Mouse (Mus musculus): ENCODE results near the gene Fars2. TPM values are rescaled to one million over a fixed set of nuclear protein-coding genes. Genes with fewer than 3 reads are reported as not detected.

Gene Fars2
- total and polyA plus RNA-seq, 2 experiments from 2014 or later: 54.8 to 78.9 TPM

DNA sequence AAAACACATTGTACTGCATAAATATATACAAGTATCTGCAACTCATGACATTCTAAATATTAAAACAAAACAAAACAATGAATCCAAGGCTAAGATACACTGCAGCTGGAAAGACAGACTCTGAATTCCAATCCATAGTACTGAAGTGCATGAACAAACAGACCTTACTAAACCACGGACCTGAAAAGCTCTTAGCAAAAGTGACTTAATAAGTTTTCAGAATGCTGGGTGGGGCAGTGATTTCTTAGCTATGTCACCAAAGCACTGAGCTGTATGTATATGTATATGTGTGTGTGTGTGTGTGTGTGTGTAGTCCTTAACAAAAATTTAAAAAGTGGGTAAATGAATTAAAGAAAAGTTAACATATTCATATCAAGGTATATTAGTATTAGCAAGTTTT lies 511.9 kb downstream of the Fars2 start:
- no peak for ATAC-seq (ENCODE audit: insufficient read depth, low read depth)
- Histone ChIP-seq H3K27ac (ENCODE audit: low read depth) (no peak overlapping the region), H3K36me3 (replicated peaks; ENCODE audit: control insufficient read depth, insufficient read depth, low read length) (no peaks in the 10 kb centered on the region), H3K27me3 (ENCODE audit: control insufficient read depth, insufficient read depth, low read length) (no peaks in the 10 kb centered on the region), H3K4me2 (ENCODE audit: low read depth, low read length) (no peak overlapping the region), H3K9me3 (replicated peaks; ENCODE audit: control insufficient read depth, low read length) (0 out of 2 replicates have a peak, but pooled peaks cover 7% of the 10 kb centered on the region), H3K9ac (replicated peaks; ENCODE audit: low read depth, low read length) (no peak overlapping the region), H3K4me3 (ENCODE audit: low read depth, low read length) (no peak overlapping the region), H3K4me1 (ENCODE audit: control insufficient read depth, insufficient read depth) (no peaks in the 10 kb centered on the region)
- TF ChIP-seq CTCF (IDR thresholded peaks at IDR 0.05; ENCODE audit: low read depth) (no peak), EP300 (IDR thresholded peaks at IDR 0.05; ENCODE audit: low read depth) (no peak)
- 63% methylated on average over 1 of the region's 1 CpGs for WGBS
- no peak for DNase-seq (ENCODE audit: low spot score)

- Histone ChIP-seq H3K27ac (ENCODE audit: low read depth) (no peak overlapping the region), H3K9me3 (replicated peaks; ENCODE audit: control insufficient read depth, low read length) (no peaks in the 10 kb centered on the region), H3K4me2 (ENCODE audit: low read depth, low read length) (no peak overlapping the region), H3K4me1 (ENCODE audit: control insufficient read depth, insufficient read depth) (no peaks in the 10 kb centered on the region), H3K4me3 (ENCODE audit: low read depth, low read length) (no peak overlapping the region), H3K36me3 (replicated peaks; ENCODE audit: control insufficient read depth, insufficient read depth, low read length) (no peaks in the 10 kb centered on the region), H3K27me3 (ENCODE audit: control insufficient read depth, insufficient read depth, low read length) (no peaks in the 10 kb centered on the region), H3K9ac (replicated peaks; ENCODE audit: low read depth, low read length) (no peak overlapping the region)
- ATAC-seq (ENCODE audit: insufficient read depth, low read depth) (no peak), DNase-seq (ENCODE audit: low spot score) (no peak)
- TF ChIP-seq EP300 (IDR thresholded peaks at IDR 0.05; ENCODE audit: low read depth): no peak
- no peak for TF ChIP-seq CTCF (IDR thresholded peaks at IDR 0.05; ENCODE audit: low read depth)
- WGBS: 69% methylated on average over 7 of the region's 7 CpGs
Observed at GRCm38 (mm10) chr13:36648257-36648656, 531.0 kb downstream of the Fars2 start.

DNA sequence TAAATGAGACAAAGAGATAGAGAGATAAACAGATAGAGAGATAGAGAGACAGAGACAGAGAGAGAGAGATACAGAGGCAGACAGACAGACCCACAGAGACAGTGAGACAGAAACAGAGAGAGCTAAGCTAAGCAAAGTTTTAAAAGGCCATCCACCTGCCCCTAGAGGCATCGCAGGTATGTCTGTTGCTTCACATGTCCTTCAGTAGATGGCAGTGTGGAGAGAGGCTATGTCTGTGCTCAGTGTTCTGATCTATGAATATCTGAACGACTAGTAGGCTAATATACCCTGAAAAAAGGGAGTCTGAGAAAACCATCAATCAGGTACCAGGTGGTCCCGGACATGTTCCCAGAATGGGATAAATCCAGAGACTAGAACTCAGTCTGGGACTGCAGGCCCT lies 537.0 kb downstream of the Fars2 start:
- H3K9ac ChIP-seq (replicated peaks; ENCODE audit: low read depth, low read length): no peak overlapping the region
- H3K4me2 ChIP-seq (ENCODE audit: low read depth, low read length): no peak overlapping the region
- H3K36me3 ChIP-seq (replicated peaks; ENCODE audit: control insufficient read depth, insufficient read depth, low read length): no peaks in the 10 kb centered on the region
- no peak overlapping the region for H3K27ac ChIP-seq (ENCODE audit: low read depth)
- ATAC-seq (ENCODE audit: insufficient read depth, low read depth) (no peak), DNase-seq (ENCODE audit: low spot score) (no peak)
- H3K9me3 ChIP-seq (replicated peaks; ENCODE audit: control insufficient read depth, low read length): no peaks in the 10 kb centered on the region
- H3K27me3 ChIP-seq (ENCODE audit: control insufficient read depth, insufficient read depth, low read length): no peaks in the 10 kb centered on the region
- no peak overlapping the region for H3K4me3 ChIP-seq (ENCODE audit: low read depth, low read length)
- no peaks in the 10 kb centered on the region for H3K4me1 ChIP-seq (ENCODE audit: control insufficient read depth, insufficient read depth)
- 71% methylated on average over 3 of the region's 3 CpGs for WGBS
- TF ChIP-seq CTCF (IDR thresholded peaks at IDR 0.05; ENCODE audit: low read depth) (no peak), EP300 (IDR thresholded peaks at IDR 0.05; ENCODE audit: low read depth) (no peak)

DNA sequence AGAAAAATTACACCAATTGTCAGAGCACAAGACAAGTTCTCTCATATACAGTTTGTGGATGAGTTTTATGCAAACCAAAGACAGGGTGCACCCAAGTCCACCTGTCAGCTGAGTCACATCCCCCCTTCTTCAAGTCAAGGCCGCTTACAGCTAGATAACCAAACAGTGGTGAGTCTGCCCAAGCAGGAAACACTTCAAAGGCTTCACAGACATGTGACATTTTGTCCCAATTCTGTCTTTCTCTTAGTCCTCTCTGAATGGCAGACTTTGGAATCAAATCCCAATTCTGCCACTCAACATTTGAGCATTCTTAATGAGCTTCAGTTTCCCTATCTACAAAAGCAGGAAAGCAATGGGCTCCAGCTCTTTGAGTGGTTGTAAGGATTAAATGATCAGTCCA lies 562.1 kb downstream of the Fars2 start:
- no peak for TF ChIP-seq EP300 (IDR thresholded peaks at IDR 0.05; ENCODE audit: low read depth)
- TF ChIP-seq CTCF (IDR thresholded peaks at IDR 0.05; ENCODE audit: low read depth): no peak
- Histone ChIP-seq H3K4me1 (ENCODE audit: control insufficient read depth, insufficient read depth) (no peaks in the 10 kb centered on the region), H3K27ac (ENCODE audit: low read depth) (no peak overlapping the region), H3K9me3 (replicated peaks; ENCODE audit: control insufficient read depth, low read length) (no peaks in the 10 kb centered on the region), H3K9ac (replicated peaks; ENCODE audit: low read depth, low read length) (no peak overlapping the region), H3K36me3 (replicated peaks; ENCODE audit: control insufficient read depth, insufficient read depth, low read length) (no peaks in the 10 kb centered on the region), H3K4me2 (ENCODE audit: low read depth, low read length) (no peak overlapping the region), H3K27me3 (ENCODE audit: control insufficient read depth, insufficient read depth, low read length) (no peaks in the 10 kb centered on the region), H3K4me3 (ENCODE audit: low read depth, low read length) (no peak overlapping the region)
- 43% methylated on average over 1 of the region's 1 CpGs for WGBS
- ATAC-seq (ENCODE audit: insufficient read depth, low read depth) (no peak), DNase-seq (ENCODE audit: low spot score) (no peak)

DNA sequence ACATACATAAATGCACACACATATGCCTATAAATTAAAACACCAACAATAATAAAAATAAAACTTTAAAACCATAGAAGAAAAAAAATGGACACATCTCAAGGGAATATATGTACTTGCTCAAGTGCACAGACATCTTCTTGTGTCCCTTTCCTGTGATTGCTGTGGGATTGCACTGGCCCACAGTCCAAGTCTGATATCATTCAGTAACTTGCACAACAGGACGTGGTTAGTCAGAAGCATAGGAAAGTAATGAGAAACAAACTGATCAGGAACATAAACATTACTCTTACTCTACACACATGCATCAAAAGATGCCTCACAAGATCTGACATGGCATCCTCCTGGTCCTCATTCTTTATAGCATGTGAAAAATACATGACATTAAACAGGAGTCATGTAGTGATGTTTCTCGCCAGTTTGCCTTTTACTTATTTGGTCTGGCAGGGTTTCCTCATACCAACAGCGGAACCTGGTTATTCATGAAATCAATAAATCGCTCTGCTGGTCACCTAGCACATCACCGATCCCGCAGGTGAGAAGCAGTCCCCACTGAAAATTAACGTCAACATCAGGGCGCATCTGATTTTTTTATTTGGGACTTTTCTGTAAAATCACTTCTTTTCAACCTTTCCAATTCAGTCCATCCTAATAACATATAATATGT lies 563.6 kb downstream of the Fars2 start:
- WGBS: 84% methylated on average over 8 of the region's 8 CpGs
- Histone ChIP-seq H3K4me2 (ENCODE audit: low read depth, low read length) (no peak overlapping the region), H3K27ac (ENCODE audit: low read depth) (no peak overlapping the region), H3K9me3 (replicated peaks; ENCODE audit: control insufficient read depth, low read length) (no peaks in the 10 kb centered on the region), H3K27me3 (ENCODE audit: control insufficient read depth, insufficient read depth, low read length) (no peaks in the 10 kb centered on the region), H3K9ac (replicated peaks; ENCODE audit: low read depth, low read length) (no peak overlapping the region), H3K4me1 (ENCODE audit: control insufficient read depth, insufficient read depth) (no peaks in the 10 kb centered on the region), H3K4me3 (ENCODE audit: low read depth, low read length) (no peak overlapping the region), H3K36me3 (replicated peaks; ENCODE audit: control insufficient read depth, insufficient read depth, low read length) (no peaks in the 10 kb centered on the region)
- no peak for TF ChIP-seq EP300 (IDR thresholded peaks at IDR 0.05; ENCODE audit: low read depth)
- no peak for TF ChIP-seq CTCF (IDR thresholded peaks at IDR 0.05; ENCODE audit: low read depth)
- DNase-seq (ENCODE audit: low spot score) (no peak), ATAC-seq (ENCODE audit: insufficient read depth, low read depth) (no peak)

GRCm38 (mm10) chr13:36683581-36683980 lies 566.4 kb downstream of the Fars2 start:
- 58% methylated on average over 4 of the region's 4 CpGs for WGBS
- TF ChIP-seq EP300 (IDR thresholded peaks at IDR 0.05; ENCODE audit: low read depth): no peak
- TF ChIP-seq CTCF (IDR thresholded peaks at IDR 0.05; ENCODE audit: low read depth): no peak

More at GRCm38 (mm10) chr13:36683581-36683980, 566.4 kb downstream of the Fars2 start:
- Histone ChIP-seq H3K27me3 (ENCODE audit: control insufficient read depth, insufficient read depth, low read length) (no peaks in the 10 kb centered on the region), H3K27ac (ENCODE audit: low read depth) (no peak overlapping the region), H3K4me1 (ENCODE audit: control insufficient read depth, insufficient read depth) (no peaks in the 10 kb centered on the region), H3K4me3 (ENCODE audit: low read depth, low read length) (no peak overlapping the region), H3K36me3 (replicated peaks; ENCODE audit: control insufficient read depth, insufficient read depth, low read length) (no peaks in the 10 kb centered on the region), H3K9ac (replicated peaks; ENCODE audit: low read depth, low read length) (no peak overlapping the region), H3K9me3 (replicated peaks; ENCODE audit: control insufficient read depth, low read length) (no peaks in the 10 kb centered on the region), H3K4me2 (ENCODE audit: low read depth, low read length) (no peak overlapping the region)
- DNase-seq (ENCODE audit: low spot score): no peak
- no peak for ATAC-seq (ENCODE audit: insufficient read depth, low read depth)

Measured in heart, postnatal 0 days (tissue).